Mouse (Mus musculus): ENCODE data around the gene Krt32.

Gene Krt32

GRCm38 (mm10) chr11:100087861-100088260 lies at the start of gene Krt32:
TSS of gene Krt32 (minus strand) at chr11:100088226.
- in situ Hi-C loops (cut with MboI; ENCODE audit: low sequenced_read_pairs): no loop called here

GRCm38 (mm10) chr11:100137693-100138092 lies 49.7 kb upstream of the Krt32 start:
- in situ Hi-C loops (cut with MboI; ENCODE audit: low sequenced_read_pairs): no loop called here

GRCm38 (mm10) chr11:100136559-100136958 lies 48.5 kb upstream of the Krt32 start:
- in situ Hi-C loops (cut with MboI; ENCODE audit: low sequenced_read_pairs): no loop called here

- in situ Hi-C loops (cut with MboI; ENCODE audit: low sequenced_read_pairs): no loop called here
Observed at GRCm38 (mm10) chr11:100135731-100136130, 47.7 kb upstream of the Krt32 start, which contains the start of gene Krt15. TSS of gene Krt15 (minus strand) at chr11:100135928.

- in situ Hi-C loops (cut with MboI; ENCODE audit: low sequenced_read_pairs): no loop called here
Observed at GRCm38 (mm10) chr11:100124901-100125300, 36.9 kb upstream of the Krt32 start.

- in situ Hi-C loops (cut with MboI; ENCODE audit: low sequenced_read_pairs): no loop called here
Observed at GRCm38 (mm10) chr11:100121466-100121865, 33.4 kb upstream of the Krt32 start, which contains the start of gene Krt13. TSS of gene Krt13 (minus strand) at chr11:100121566.

- in situ Hi-C loops (cut with MboI; ENCODE audit: low sequenced_read_pairs): no loop called here
Observed at GRCm38 (mm10) chr11:100120331-100120730, 32.3 kb upstream of the Krt32 start.

- in situ Hi-C loops (cut with MboI; ENCODE audit: low sequenced_read_pairs): no loop called here
Observed at GRCm38 (mm10) chr11:100113742-100114029, 25.7 kb upstream of the Krt32 start.

GRCm38 (mm10) chr11:100112935-100113741 lies 25.1 kb upstream of the Krt32 start:
- in situ Hi-C loops (cut with MboI; ENCODE audit: low sequenced_read_pairs): no loop called here

GRCm38 (mm10) chr11:100105576-100106122 lies 17.6 kb upstream of the Krt32 start, which contains the start of gene Krt36:
TSS of gene Krt36 (minus strand) at chr11:100105626.
- in situ Hi-C loops (cut with MboI; ENCODE audit: low sequenced_read_pairs): no loop called here

GRCm38 (mm10) chr11:100102693-100103429 lies 14.8 kb upstream of the Krt32 start:
- in situ Hi-C loops (cut with MboI; ENCODE audit: low sequenced_read_pairs): no loop called here

GRCm38 (mm10) chr11:100100391-100100790 lies 12.4 kb upstream of the Krt32 start:
- in situ Hi-C loops (cut with MboI; ENCODE audit: low sequenced_read_pairs): no loop called here

GRCm38 (mm10) chr11:100097819-100098218 lies 9.8 kb upstream of the Krt32 start:
- in situ Hi-C loops (cut with MboI; ENCODE audit: low sequenced_read_pairs): no loop called here

- in situ Hi-C loops (cut with MboI; ENCODE audit: low sequenced_read_pairs): no loop called here
Observed at GRCm38 (mm10) chr11:100096141-100096540, 8.1 kb upstream of the Krt32 start, which contains the start of gene Krt35. TSS of gene Krt35 (minus strand) at chr11:100096241.

GRCm38 (mm10) chr11:100088378-100089025 lies 476 bp upstream of the Krt32 start:
- in situ Hi-C loops (cut with MboI; ENCODE audit: low sequenced_read_pairs): no loop called here

GRCm38 (mm10) chr11:100073873-100074272 lies 14.2 kb downstream of the Krt32 start:
- in situ Hi-C loops (cut with MboI; ENCODE audit: low sequenced_read_pairs): no loop called here

GRCm38 (mm10) chr11:100067293-100068036 lies 20.6 kb downstream of the Krt32 start:
- in situ Hi-C loops (cut with MboI; ENCODE audit: low sequenced_read_pairs): no loop called here

- in situ Hi-C loops (cut with MboI; ENCODE audit: low sequenced_read_pairs): no loop called here
Observed at GRCm38 (mm10) chr11:100066236-100067010, 21.6 kb downstream of the Krt32 start.

- in situ Hi-C loops (cut with MboI; ENCODE audit: low sequenced_read_pairs): no loop called here
Observed at GRCm38 (mm10) chr11:100058875-100059274, 29.2 kb downstream of the Krt32 start.

All from CH12F3 (cell line).